Mouse (Mus musculus) neutrophil, adult 5-6 weeks (primary cell): Measurements from ENCODE around the gene Hadha. TPM values are rescaled to one million over a fixed set of nuclear protein-coding genes. Genes with fewer than 3 reads are reported as not detected.

ENCODE experiments used
- ATAC-seq: fragments of 151-379, 151-347 bp; 2 replicates; pipeline ENCODE4 v1.8.0; 2017; ENCODE audit warnings: mild to moderate bottlenecking, moderate TSS enrichment; ENCODE audit not compliant: insufficient number of reproducible peaks, poor library complexity, low FRiP score, severe bottlenecking; ENCODE audit errors: extremely low read depth
- total RNA-seq: library from RNA; stranded (forward); fragments of 200-1000 nt; gene quantifications from 2 replicates; pipeline ENCODE4 v1.2.3, GENCODE M21; 2017

Gene Hadha
- 106 and 107 TPM in 2 replicates for total RNA-seq

DNA sequence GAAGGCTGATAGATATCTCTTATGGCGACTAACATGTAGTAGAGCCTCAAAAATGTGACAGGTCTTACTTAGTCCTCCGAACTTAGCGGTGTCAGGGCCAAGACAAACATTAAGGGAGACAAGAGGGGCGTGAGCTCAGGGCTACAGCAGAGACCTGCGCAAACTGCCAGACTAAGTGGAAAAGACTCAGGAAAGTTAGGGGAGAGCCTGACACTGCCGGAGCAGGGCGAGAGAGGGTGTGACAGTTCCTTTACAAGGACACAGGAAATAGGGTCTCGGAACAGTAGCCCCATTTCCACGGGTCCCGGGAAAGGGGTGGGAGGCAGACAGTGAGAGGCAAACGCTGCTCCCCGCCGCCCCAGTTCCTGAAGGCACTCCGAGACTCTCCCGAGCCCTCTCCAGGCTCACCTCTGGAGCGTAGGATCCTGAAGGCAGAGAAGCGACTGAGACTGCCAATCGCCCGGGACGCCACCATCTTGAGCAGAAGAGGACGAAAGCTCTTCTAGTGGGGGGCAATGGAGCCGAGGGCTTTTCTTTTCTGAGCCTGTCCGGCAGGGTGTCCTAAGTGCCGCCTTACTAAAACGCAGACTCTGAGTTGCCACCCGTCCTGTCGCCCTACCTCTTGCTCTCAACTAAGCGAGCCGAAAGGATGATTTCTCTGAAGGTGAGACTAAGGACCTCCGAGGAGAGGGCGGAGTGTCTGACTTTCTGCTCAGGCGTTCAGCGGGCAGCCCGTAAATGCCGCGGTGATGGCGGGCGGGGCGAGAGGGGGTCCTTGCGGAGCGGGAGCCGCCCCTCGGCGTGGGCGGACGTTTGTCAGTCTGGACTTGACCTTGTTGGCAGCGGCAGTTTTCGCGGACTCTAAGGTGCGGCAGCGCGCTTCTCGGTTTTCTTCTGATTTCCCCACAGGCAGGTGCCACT lies at the start of gene Hadha, which contains the start of gene Hadhb:
TSS of gene Hadha (minus strand) at position 689 of the 921 bp plus-strand sequence.
TSS of gene Hadhb (plus strand) at position 775 of the 921 bp plus-strand sequence.
- peak; percentile 91 for ATAC-seq

DNA sequence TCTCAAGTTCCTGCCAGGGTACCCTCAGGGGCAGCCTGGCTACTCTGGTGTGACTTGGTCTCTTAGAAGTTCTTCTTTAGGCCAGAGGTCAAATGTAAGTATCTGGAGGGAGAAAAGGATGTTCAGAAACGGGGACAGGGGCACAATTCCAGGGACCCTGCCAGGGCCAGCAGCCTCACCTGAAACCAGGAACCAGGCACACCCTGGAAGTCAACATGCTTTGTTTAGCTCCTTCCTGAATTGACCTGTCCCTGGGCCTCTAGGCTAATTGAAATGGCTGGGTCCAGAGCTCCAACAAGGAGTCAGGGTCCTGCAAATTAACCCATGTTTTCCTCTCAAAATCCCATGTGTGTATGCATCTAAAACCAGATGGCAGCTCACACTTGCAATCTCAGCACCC lies 49.5 kb upstream of the Hadha start:
- ATAC-seq, result no peak

DNA sequence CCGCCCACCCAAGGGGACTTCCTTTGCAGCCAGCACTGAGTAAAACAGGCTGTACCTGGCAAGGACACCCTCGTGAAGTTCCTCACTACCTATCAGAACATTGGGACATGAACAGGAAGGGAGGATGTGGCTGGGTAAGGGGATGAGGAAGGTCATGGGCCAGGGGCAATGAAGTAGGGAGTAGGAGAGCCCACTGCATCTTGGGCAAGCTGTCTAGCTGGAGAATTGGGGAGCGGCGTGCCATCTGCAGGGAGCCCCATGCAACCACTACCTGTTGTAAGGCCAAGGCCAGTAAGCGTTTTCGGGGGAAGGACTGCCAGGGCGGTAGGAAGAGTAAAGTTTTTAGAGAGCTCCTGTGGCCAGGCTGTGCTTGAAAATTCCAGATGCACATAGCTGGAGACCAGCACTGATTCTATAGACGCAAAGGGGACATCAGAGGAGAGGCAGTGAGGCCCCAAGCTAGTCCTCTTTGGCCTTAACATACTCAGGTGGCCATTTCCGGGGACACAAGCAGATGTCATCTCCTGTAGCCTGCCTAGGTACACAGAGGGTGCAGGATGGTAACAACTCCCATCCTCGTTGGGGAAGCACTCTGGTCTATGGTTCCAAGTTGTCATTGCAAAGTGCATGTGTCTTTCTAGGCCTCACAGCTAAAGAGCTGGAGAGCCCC lies 48.4 kb upstream of the Hadha start:
- no peak for ATAC-seq

DNA sequence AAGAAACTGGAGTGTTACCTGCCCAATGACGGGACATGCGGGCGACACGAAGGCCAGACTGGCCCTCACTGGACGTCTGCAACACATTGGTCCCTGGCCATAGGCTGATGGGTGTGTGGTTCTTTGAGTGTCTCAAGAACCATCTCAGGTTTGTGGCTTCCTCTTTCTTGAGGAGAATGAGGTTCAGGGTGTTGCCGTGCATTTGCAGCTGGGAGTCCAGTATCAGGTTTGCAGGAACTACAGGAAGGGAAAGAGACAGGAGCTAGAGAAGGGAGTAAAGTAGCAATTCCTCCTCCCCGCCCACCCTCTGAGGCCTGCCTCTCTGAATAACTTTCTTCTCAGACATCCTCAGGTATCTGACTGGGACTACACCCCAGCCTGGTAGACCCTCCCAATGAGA lies 47.3 kb upstream of the Hadha start:
- ATAC-seq, result no peak

DNA sequence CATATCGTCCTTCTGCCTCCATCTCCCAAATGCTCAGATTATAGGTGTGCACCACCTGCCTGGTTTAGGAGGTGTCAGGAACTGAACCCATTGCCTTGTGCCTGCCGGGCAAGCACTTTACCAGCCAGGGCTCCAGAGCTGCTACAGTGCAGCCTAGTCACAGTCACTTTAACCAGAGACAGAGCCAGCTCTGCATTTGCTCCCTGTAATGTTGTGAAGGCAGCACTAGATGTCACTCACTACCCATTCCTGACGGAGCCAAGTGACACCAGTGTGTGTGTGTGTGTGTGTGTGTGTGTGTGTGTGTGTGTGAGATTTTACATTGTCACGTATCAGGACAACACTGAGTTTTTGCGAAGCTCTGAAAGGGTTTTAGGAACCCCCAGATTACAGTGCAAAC lies 46.6 kb upstream of the Hadha start:
- no peak for ATAC-seq

DNA sequence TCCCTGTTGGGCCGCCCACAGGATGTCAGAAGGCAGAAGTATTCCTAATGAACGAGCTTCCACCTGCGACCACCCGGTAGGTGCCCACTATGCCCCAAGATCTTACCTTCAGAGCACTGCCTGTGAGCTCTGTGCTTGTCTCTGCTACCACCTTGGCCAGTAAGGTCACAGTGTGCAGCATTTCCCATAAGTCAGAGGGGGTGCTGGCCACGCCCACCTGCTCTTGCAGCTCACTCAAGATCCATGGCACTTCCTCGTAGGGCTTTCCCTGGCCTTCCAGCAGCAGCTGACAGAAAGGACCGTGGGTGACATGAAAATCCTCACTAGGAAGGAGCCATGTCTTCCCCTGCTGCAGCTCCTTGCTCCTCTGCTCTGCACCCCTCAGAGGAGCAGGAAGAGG lies 43.3 kb upstream of the Hadha start:
- ATAC-seq, result no peak

DNA sequence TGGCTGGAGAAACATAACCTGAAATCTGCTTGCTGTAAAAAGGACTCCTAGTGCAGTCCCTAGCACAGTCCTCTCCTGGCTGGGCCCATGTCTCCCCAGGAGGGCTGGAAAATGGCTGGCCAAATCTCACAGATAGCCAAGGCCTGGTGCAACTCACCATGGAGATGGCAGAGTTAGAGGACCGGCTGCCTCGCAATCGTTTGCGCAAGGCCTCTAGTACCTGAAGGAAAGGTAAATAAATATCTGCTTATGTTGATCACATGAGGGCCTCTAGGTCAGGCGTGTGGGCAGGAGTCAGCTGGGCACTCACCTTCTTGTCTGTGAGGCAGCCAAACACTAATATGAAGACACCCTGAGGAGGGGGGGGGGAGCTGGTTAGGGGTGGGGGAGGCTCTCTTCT lies 40.4 kb upstream of the Hadha start:
- no peak for ATAC-seq

DNA sequence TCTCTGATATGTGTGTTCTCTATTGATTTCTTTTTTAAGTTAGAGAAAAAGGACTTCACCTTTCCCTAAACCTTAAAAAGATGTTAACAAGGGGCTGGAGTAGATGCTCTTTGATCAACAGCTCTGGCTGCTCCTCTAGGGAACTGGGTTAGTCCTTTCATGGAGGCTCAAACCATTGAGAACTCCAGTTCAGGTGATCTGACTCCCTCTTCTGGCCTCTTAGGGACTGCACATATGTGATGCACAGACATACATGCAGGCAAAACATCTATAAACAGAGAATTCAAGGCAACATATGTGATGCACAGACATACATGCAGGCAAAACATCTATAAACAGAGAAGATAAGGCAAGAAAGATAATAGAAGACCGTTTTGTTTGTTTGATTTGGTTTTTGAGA lies 37.5 kb upstream of the Hadha start:
- ATAC-seq, result no peak

DNA sequence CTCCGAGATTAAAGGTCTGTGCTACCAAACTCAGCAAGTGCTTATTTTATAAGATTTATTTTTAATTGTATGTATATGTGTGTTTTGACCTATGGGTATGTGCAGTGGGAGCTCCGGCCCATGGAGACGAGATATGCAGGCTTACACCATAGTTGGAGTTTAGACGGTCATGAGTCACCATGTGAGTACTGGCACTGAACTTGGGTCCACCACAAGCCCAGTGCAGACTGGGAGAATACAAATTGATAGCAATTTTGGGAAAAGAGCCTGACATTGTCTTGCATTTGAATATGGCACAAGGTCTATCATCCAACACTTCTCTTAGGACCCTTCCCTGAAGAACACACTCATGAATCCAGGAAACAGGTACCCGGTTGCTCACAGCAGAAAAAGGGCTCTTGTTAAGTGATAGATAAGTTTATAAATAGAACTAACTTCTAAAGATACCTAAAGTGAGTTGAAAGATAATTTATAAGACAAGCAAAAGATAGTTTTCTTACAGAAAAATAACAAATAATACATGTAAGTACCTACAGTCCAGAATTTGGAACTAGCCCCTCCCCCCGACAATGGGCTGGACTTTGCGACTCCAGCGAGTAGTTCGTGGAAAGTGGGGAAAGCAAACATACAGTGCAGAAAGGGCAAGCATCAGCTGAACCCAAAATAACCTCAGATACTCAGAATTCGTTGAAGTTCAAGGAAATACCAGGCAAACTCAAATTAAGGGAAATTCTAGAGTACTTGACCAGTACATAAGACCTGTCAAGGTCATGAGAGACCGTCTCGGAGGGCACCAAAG lies 32.9 kb upstream of the Hadha start:
- no peak for ATAC-seq

DNA sequence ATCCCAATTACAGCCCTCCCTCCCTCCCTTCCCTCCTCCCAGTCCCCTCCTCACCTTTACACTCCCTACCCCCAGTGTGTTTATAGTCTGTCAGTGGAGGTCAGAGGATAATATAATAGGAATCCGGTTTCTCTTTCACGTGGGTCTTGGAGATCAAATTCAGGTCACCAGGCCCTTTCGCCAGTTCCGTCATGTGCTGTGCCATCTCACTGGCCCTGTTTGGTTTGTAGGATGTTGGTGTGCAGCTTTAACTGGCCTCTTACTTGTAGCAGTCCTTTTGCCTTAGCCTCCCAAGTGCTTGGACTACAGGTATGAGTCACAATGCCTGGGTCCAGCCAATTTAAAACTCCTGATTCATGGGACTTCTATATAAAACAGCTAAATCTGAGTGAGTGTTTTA lies 20.8 kb upstream of the Hadha start:
- ATAC-seq, result no peak

DNA sequence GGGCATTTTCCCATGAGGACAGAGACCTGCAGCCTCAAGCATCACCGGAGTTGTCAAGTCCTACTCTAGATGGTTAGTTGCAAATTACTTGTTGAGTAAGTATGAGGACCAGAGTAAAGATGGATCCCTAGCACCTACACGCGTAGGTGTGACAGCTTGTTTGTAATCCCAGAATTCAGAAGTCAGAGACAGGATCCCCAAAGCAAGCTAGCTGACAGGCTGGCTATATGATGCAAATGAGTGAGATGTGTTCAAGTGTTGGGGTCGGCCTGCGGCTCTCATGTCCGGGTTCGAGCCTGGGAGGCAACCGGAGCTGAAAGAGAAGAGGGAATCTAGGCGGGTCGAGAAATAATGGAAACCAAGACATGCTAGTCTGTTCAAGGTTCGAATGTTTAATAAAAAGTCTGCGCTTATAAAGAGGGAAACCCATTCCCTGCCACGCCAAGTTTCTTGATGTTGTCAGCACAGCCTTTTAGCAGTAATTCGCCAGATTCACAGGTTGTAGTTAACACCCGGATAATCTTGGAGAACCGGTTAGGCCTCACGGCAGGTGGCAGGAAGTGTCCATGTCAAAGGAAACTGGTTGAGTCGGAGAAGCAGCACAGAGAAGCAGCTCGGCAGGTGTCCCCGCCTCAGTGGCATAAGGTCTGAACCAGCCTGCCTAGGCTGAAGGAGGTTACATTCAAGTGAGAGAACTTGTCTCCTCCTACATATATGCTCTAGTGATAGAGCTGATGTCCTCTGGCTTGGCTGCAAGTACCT lies 18.1 kb upstream of the Hadha start:
- no peak for ATAC-seq

DNA sequence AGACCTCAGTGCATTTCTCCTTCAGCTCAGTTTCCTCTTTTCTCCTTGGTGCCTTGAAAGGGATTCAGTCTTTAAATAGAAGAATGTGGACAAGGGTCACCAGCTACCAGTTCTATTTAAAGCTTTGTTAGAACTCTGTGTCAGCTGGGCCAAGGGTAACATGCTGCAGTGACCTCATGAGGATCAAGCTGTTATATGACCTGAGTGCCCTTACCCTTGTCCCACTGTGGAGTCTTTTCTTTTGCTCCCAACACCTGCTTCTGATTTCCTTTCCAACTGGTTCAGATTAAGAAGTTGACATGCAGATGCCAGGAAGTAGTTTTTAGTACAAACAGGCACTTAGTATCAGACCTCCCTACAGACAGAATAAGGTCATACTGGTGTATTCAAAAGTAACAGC lies 17.2 kb upstream of the Hadha start:
- ATAC-seq, result no peak

DNA sequence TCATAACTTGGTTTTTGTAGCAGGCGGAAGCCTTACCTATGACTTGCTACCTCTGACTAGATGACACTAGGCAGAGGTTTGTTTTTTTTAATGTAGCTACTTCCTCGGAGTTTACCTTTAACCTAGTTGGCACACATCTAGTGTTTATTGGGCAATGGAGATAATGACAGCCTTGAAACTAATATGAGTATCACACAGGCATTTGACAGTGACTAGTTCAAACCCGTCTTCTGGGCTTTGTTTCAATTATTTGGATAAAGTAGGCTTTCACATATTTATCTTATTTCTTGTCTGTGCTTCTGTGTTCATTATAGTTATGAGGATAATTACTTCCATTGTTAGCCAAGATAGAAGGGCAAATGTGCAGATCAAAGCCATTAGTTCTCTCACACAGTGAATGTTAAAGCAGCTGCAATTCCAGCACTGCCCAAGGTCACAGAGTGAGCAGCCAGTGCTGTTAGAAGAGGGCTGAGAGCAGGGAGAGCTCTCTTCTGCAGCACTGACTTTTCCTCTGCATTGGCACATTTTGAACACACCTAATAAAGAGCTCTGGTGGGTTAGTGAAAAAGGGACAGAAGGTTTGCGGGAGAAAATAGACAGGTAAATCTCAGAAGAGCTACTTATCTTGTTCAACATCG lies 15.5 kb upstream of the Hadha start:
- no peak for ATAC-seq

DNA sequence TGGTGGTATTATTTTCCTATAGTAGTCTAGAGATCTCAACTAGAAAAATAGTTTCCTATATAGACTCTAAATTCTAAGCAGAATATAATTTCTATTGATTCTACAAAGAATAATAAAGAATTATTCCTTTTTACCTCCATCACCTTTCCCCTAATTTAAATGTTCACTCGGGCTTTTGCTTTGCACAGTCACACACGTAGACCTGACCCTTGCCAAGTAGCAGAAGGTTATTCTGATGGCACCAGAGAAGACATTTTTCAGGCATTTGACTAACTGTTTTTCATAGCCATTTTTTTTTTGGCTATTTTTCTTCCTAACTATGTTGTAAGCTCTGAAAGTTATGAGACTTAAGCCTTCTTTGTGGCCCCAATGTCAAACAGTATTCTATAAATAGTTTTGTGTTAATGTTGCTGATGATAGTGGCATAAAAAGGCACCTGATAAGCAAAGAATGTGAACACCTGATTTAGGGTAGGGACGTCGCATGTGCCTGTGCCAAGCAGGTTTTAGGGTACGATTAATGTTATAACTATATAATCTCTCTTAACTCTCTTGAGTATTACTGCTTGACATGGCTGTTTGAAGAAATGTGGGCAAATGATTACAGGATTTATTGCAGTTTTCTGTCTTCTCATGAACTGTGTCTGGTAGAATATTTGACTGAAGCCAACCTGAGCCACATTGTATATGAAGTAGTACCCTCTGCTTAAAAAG lies 10.4 kb upstream of the Hadha start:
- no peak for ATAC-seq

DNA sequence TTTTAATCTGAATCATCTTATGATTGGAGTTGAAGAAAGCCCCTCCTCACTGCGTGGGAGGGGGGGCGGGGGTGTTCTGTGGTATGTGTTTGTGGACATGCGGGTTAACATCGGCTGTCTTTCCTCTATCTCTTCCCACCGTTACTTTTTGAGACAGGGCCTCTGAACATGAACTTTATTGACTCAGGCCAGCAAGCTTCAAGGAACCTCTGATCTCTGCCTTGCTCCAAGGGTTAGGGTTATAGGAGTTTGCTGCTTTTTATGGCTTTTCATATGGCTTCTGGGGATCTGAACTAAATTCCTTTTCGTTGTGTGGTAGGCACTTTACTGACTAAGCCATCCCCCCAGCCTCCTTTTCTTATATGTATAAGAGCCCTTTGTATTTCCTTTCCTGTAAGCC lies 7.4 kb upstream of the Hadha start:
- no peak for ATAC-seq

DNA sequence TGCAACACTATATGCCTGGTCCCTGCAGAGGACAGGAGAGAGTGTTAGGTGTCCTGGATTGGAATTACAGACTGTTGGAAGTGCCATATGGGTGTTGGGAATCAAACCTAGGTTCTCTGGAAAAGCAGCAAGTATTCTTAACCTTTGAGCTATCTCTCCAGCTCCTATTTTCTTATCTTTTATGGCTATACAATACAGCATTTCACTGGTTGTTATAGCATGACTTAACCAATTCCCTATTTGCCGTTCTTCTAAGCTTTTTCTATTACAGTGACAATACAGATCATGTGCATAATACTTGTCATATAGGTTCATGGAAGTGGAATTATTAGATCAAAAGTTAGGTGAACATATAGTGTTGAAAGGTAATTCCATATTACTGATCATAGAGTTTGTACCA lies 6.9 kb upstream of the Hadha start:
- ATAC-seq, result no peak

DNA sequence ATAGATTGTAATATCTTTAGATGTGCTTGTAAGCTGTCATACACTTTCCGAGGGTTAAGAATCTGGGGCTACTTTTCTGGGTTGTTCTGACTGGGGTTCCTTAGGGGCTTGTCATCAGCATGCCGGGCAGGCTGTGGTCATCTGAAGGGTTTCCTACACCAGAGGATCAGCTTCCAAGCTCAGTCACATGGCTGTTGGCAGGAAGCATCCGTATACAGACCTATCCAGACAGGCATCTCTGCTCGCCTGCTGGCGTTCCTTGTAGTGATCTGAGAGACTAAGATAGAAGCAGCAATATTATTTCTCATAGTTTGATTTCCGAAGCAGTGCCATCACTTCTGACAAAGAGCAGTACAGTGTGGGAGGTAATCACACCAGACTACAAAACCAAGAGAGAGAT lies 4.6 kb upstream of the Hadha start:
- no peak for ATAC-seq
